Mouse (Mus musculus) CD4-positive, CD25-positive, alpha-beta regulatory T cell, adult 4 months (primary cell): ENCODE measurements around the gene Tuba1b. TPM values are rescaled to one million over a fixed set of nuclear protein-coding genes. Genes with fewer than 3 reads are reported as not detected.
"Not testable (repeated sequence)": the region's sequence is repeated elsewhere in the genome, so short reads cannot be mapped to it uniquely, and the experiment has no call there.

ENCODE experiments used
- ATAC-seq: one replicate; pipeline ENCODE4 v1.8.0; 2017
- polyA plus RNA-seq, 2 experiments: library from polyadenylated mRNA; unstranded; fragments of 100-300 nt; shearing (Covaris generic); gene quantifications; one replicate each; pipeline ENCODE4 v1.2.1; 2017

Gene Tuba1b
- polyA plus RNA-seq, 2 experiments from 2014 or later, result 419 to 534 TPM

DNA sequence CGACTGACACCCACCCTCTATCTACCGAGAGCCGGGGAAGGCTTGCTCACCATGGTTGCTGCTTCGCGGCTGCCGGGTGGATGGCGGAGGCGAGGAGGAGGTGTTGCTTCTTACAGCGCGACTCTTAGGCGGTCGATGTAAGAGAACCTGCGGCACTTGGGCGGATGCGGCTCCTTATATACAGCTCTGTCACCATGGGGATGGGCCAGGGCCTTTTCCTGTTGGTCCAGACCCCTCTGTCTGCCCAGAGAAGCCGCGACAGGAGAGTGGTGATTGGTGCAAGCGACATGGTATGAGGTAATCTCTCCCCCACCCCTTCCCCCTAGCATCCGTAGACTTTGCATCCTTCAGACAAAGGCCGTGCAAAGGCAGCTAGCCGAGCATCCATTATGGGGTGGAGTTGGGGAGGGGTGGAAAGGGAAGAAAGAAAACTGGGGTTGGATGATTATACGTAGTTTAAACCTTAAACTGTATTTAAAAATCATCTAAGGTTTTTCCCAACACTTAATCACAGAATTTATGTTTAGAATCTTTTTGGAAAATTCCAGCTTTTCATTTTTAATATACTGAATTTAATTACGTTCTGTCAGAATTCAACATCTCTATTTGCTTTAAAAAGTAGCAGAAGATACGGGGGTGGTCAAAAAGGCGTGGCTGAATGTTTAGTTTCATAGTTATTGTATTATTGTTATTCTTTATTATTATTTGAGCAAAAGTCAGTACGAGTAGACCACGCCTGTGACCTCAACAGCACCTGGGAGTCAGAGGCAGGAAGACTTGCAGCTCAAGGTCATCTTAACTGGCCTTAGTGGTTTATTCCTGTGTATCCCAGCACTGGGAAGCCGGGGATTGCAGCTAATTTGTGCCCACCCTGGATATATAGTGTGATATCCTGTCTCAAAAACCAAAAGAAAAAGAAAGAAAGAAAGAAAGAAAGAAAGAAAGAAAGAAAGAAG is 19.3 kb upstream of the Tuba1b start, which contains the start of the genes Gm49450 and Tuba1a:
TSS of gene Gm49450 (minus strand) at position 151 of the 956 bp plus-strand sequence.
TSS of gene Tuba1a (minus strand) at position 303 of the 956 bp plus-strand sequence.
- peak; percentile 96 for ATAC-seq

GRCm38 (mm10) chr15:98952751-98953400 is 18.5 kb upstream of the Tuba1b start:
- ATAC-seq, result peak; percentile 59

DNA sequence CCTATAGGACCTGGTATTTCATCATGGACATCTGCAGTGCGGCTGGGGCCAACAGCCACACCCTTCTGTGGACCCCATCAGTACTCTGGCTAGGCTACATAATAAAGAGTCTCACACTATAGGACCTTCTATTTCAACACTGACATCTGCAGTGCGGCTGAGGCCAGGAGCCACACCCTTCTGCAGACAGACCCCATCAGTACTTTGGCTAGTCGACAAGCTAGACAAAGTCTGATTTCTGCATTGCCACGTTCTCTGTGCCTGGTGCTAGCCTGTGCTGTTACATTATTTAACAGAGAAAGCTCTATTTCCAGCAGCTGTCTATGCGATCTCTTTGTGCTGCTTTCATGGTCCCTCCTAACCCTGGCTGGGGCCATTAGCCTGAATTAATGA is 17.7 kb upstream of the Tuba1b start:
- no peak for ATAC-seq

- not testable (repeated sequence) for ATAC-seq
Measured at GRCm38 (mm10) chr15:98951122-98952062, 17.0 kb upstream of the Tuba1b start.

DNA sequence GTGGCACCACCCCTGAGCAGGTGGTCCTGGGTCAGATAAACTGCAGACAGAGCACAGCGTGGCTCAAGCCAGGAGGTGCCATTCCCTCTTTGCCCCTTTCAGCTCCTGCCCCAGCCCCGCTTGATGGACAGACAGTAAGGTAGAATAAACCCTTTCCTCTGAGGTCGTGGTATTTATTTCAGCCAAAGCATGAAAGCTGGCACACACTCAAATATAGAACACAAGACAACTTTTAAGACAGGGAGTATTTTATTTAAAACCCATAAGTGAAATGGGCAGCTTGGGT is 15.2 kb upstream of the Tuba1b start:
- no peak for ATAC-seq

GRCm38 (mm10) chr15:98948857-98949606 is 14.7 kb upstream of the Tuba1b start:
- ATAC-seq, result no peak

DNA sequence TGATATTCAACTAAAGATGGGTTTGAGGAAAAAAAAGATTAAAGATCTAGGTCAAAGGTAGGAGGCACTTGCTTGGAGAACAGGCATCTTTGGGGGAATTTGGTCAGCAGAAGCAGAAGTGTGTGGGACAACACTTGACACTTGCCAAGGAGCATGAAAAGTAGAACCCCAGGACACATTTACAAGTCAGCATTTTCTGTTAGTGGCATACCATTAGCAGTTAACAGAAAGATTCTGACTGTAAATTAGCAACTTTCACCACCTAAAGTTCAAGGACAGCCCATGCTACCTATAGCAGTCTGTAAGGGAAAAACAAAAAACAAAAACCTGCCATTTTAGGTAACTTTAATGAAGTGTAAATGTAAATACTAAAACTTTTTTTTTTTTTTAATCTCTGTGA is 14.0 kb upstream of the Tuba1b start:
- no peak for ATAC-seq

- no peak for ATAC-seq
Measured at GRCm38 (mm10) chr15:98947884-98948283, 13.5 kb upstream of the Tuba1b start.

DNA sequence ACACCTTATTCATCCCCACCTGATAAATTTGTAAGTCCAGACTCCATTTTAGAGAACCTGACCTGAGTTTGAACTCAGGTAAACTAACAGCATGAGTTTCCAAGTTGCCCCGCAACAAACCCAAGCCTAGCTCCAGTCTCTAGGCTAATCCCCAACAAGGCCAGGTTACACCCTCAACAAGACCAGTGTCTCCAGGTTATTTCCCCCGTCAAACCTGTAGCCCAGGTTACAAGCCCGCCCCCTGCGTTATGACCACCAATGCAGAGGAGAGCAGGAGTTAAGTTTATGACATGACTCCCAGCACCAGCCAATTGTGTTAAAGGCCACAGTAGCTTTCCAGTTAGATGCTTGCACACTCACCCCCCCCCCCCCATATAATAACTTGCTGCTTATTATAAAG is 8.8 kb upstream of the Tuba1b start:
- ATAC-seq, result no peak

- ATAC-seq, result no peak
Measured at GRCm38 (mm10) chr15:98942081-98942480, 7.7 kb upstream of the Tuba1b start.

DNA sequence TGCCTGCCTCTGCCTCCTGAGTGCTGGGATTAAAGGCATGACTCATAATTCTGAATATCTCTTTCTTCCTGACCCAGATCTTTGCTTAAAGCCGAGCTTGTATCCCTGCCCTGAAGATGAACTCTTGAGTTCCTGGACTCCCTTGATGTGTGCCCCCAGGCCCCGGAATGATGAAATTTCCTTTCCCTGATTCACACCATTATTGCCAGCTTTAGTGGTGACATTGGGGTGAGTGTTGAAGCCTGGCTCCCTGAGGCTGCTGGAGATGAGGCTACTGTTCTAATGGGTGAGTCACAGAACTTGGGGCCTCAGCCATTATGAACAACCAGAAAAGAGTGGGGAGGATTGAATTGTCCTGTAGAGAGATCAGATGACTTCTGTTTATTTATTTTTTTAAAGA is 7.2 kb upstream of the Tuba1b start:
- no peak for ATAC-seq

DNA sequence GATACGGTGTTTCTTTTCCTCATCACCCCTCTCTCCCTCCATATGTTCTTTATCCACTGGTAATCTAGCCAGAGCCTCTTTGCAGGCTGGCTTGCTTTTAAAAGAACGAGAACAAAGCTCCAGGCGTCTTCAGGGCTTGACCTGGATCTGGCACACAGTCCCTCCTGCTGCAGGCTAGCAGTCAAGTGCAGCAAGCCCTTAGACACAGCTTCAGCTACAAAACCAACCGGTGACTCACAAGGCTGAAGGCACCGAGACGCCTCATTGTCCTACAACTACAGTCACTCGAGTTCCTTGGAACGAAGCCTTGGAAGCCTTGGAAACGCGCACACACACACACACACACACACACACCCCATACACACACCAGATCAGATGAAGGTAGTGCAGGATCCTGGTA is 6.5 kb upstream of the Tuba1b start:
- no peak for ATAC-seq

DNA sequence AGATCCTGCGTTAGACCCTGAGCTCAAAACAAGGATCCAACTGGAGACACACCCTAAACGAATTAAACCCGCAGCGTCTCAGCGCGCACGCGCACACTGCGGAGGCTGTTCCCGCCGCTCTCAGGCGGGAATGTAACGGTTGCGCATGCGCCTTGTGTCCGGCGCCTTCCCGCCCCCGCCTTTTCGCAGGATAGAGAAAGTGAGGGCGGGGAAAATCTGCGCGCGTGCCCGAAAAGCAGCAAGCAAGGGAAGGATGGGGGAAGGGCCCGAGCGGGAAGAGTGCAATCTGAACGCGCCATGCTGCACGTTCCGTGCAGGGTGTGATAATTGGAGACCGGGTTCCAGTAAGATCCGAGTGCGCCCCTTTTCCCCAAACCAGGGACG is 540 bp downstream of the Tuba1b start:
- peak; percentile 65 for ATAC-seq

GRCm38 (mm10) chr15:98933004-98933671 is 1.2 kb downstream of the Tuba1b start:
- not testable (repeated sequence) for ATAC-seq

DNA sequence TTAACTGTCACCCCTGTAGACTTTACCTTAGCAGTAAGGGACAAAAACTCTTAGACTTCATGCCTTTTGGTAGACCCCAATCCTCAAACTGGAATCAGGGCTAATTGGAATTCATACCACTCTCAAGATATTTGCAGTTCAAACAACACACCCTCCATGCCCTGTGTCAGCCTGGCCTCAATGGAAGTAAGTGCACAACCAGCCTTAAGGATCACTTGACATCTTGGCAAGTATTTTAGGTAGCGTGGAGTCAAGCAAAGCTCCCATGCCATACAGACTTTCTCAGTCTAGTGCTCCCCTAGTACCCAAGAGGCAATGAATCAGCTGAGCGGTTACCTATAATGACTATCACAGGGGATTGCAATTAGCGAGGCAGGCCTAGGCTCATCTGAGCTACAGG is 3.4 kb downstream of the Tuba1b start:
- ATAC-seq, result no peak

DNA sequence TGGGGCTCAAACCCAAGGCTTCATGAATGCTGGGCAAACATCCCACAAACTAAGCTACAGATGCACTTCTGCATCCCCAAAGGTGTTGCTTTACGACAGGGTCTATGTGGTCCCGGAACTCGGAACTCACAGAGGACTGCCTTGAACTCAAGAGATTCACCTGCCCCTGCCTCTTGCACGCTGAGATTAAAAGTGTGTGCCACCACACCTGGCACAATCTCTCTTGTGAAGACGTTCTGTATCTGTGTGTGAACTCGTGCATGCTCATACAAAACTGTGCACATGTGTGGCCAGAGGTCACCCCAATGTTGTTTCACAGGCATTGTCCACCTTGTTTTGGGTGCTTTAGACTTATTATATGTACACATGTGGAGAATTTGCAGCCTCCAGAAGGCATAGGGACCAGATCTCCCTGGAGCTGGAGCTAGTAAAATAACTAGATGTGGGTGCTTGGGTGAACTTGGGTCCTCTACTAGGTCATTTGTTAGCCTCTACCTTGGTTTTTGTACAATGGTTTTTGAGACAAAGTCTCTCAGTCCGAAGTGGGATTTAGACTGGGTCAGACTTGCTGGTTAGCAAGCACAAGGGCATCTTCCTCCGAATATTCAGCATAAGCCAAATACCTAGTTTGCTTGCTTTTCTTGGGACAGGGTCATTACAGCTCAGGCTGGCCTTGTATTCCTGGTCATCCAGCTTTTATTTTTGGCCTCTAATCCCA is 4.2 kb downstream of the Tuba1b start:
- no peak for ATAC-seq

GRCm38 (mm10) chr15:98928598-98929240 is 5.6 kb downstream of the Tuba1b start:
- ATAC-seq, result peak; percentile 67

- peak; percentile 83 for ATAC-seq
Measured at GRCm38 (mm10) chr15:98927566-98927965, 6.8 kb downstream of the Tuba1b start.

DNA sequence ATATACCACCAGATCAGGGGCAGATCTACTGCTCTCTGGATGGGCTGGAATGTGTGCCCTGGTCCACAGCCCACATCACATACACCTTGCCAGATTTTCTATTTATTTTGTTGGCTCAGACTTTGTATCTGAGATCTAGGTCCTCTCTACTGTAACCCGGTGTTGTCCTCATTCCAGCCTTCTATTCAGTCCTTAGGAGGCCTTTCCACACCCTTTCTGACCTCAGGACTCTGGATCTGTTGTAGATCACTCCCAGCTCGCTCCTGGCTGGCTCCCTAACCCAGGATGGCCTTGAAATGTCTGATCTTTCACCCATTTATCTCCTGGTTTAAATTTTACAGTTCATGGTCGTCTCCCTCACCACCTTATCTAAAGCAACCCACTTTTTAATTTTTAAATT is 9.7 kb downstream of the Tuba1b start:
- no peak for ATAC-seq

GRCm38 (mm10) chr15:98923031-98923537 is 11.3 kb downstream of the Tuba1b start:
- no peak for ATAC-seq
